8 mouse cellular contexts compared by ENCODE assay signal in the genomic region with DNA sequence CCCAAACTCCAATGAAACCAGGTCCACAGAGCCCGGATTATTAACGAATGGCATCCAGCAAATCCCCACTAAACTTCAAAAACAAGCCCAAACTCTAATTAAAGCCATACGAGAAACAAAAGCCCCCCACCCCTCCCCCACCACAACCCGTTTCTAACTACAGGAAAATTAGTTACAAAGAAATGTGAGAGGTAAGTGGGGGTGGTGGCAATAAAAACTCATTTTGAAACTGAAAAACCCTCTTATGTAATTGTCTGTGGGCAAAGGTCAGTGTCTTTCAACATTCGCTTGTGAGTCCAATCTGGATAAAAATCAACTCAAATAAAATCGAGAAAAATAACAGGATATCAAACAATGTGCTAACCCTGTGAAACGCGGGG. TPM values are rescaled to one million over a fixed set of nuclear protein-coding genes. Genes with fewer than 3 reads are reported as not detected.
DNase-seq lines count a peak whose midpoint lies in the region; ATAC-seq and TF ChIP-seq lines count a peak whose summit lies in the region.

No protein-coding gene starts in this region.

- no peak for TF ChIP-seq CTCF in gastrocnemius, adult 2 months (IDR thresholded peaks at IDR 0.05)
- no peak for TF ChIP-seq CTCF in intestine, postnatal 0 days (IDR thresholded peaks at IDR 0.05; ENCODE audit: low read depth)
- no peak for TF ChIP-seq CTCF in olfactory bulb, adult 2 months (IDR thresholded peaks at IDR 0.05; ENCODE audit: insufficient read depth, low read depth, low read length)
- no peak for TF ChIP-seq CTCF in left cerebral cortex, adult 2 months (IDR thresholded peaks at IDR 0.05)

- intact Hi-C loops in gastrocnemius, adult 2 months (cut with DNase I), result loop anchor here (5.0 kb wide), 1 partner anchor 94 kb away; no protein-coding TSS in a partner anchor
- intact Hi-C loops in left cerebral cortex, adult 2 months (cut with DNase I), result no loop called here

- WGBS in midbrain, embryonic 13.5 days, result 34% methylated on average over 8 of the region's 8 CpGs
- WGBS in midbrain, embryonic 11.5 days, result 38% methylated on average over 8 of the region's 8 CpGs
- 42% methylated on average over 8 of the region's 8 CpGs for WGBS in intestine, postnatal 0 days
- 13% methylated on average over 8 of the region's 8 CpGs for WGBS in olfactory bulb, adult 2 months

- DNase-seq in gastrocnemius, adult 2 months, result no peak
- DNase-seq in gastrocnemius, adult 8-10 months (ENCODE audit: low spot score in 2 of 2), result no peak
- no peak for DNase-seq in midbrain, embryonic 11.5 days (ENCODE audit: low spot score, missing footprints)
- no peak for DNase-seq in left cerebral cortex, adult 2 months (ENCODE audit: extremely low spot score in 1 of 2, low spot score in 2 of 2)
- no peak for DNase-seq in right cerebral cortex, postnatal 10 days (ENCODE audit: low spot score in 2 of 2)

- peak overlapping the region; percentile 97 for H3K4me3 ChIP-seq in gastrocnemius, adult 2 months
- H3K4me3 ChIP-seq in midbrain, embryonic 13.5 days (replicated peaks), result peak overlapping the region; percentile 83
- H3K4me3 ChIP-seq in midbrain, embryonic 11.5 days (ENCODE audit: low read depth, low read length), result no peak overlapping the region
- H3K4me3 ChIP-seq in intestine, postnatal 0 days (ENCODE audit: low read depth, low read length), result no peak overlapping the region
- H3K4me3 ChIP-seq in olfactory bulb, adult 2 months (ENCODE audit: insufficient read depth, low read depth, low read length), result no peak overlapping the region
- no peak overlapping the region for H3K4me3 ChIP-seq in left cerebral cortex, adult 2 months

- H3K9me3 ChIP-seq in midbrain, embryonic 13.5 days, result no peaks in the 10 kb centered on the region
- no peaks in the 10 kb centered on the region for H3K9me3 ChIP-seq in midbrain, embryonic 11.5 days (ENCODE audit: control insufficient read depth, low read length)
- no peaks in the 10 kb centered on the region for H3K9me3 ChIP-seq in intestine, postnatal 0 days (ENCODE audit: control insufficient read depth)

- no peaks in the 10 kb centered on the region for H3K27me3 ChIP-seq in midbrain, embryonic 13.5 days
- H3K27me3 ChIP-seq in midbrain, embryonic 11.5 days (ENCODE audit: control insufficient read depth, insufficient read depth, low read length), result peaks cover 9% of the 10 kb centered on the region
- no peaks in the 10 kb centered on the region for H3K27me3 ChIP-seq in intestine, postnatal 0 days (replicated peaks; ENCODE audit: control insufficient read depth, insufficient read depth, low read length)

- H3K4me2 ChIP-seq in midbrain, embryonic 13.5 days (replicated peaks), result peak overlapping the region; percentile 98
- no peak overlapping the region; the same call in 1 of the 2 replicates for H3K4me2 ChIP-seq in midbrain, embryonic 11.5 days
- peak overlapping the region; percentile 53 for H3K4me2 ChIP-seq in intestine, postnatal 0 days (replicated peaks; ENCODE audit: low read depth)

- no peak overlapping the region for H3K9ac ChIP-seq in midbrain, embryonic 13.5 days (replicated peaks)
- H3K9ac ChIP-seq in midbrain, embryonic 11.5 days (ENCODE audit: low read length), result no peak overlapping the region
- H3K9ac ChIP-seq in intestine, postnatal 0 days (ENCODE audit: low read depth, low read length), result no peak overlapping the region

- ATAC-seq in midbrain, embryonic 13.5 days, result no peak
- ATAC-seq in midbrain, embryonic 11.5 days (ENCODE audit: low FRiP score), result no peak
- ATAC-seq in intestine, postnatal 0 days, result no peak

- TF ChIP-seq POLR2A in olfactory bulb, adult 2 months (IDR thresholded peaks at IDR 0.05; ENCODE audit: insufficient read depth, low read depth, low read length), result no peak

- peak overlapping the region; percentile 97 for H3K27ac ChIP-seq in gastrocnemius, adult 2 months
- no peak overlapping the region for H3K27ac ChIP-seq in midbrain, embryonic 13.5 days
- H3K27ac ChIP-seq in midbrain, embryonic 11.5 days (ENCODE audit: low read depth, low read length), result no peak overlapping the region
- no peak overlapping the region for H3K27ac ChIP-seq in intestine, postnatal 0 days (ENCODE audit: low read depth, low read length)
- H3K27ac ChIP-seq in olfactory bulb, adult 2 months (ENCODE audit: insufficient read depth, low read depth, low read length), result peak overlapping the region; percentile 71
- no peak overlapping the region for H3K27ac ChIP-seq in left cerebral cortex, adult 2 months

- H3K36me3 ChIP-seq in midbrain, embryonic 13.5 days, result no peaks in the 10 kb centered on the region
- no peaks in the 10 kb centered on the region for H3K36me3 ChIP-seq in midbrain, embryonic 11.5 days (ENCODE audit: control insufficient read depth, insufficient read depth, low read length)
- no peaks in the 10 kb centered on the region for H3K36me3 ChIP-seq in intestine, postnatal 0 days (ENCODE audit: control insufficient read depth, insufficient read depth)

- peaks cover 35% of the 10 kb centered on the region for H3K4me1 ChIP-seq in midbrain, embryonic 13.5 days (replicated peaks)
- peaks cover 17% of the 10 kb centered on the region for H3K4me1 ChIP-seq in midbrain, embryonic 11.5 days (ENCODE audit: control insufficient read depth, insufficient read depth, low read length)
- peaks cover 22% of the 10 kb centered on the region; the same call in 1 of the 2 replicates for H3K4me1 ChIP-seq in intestine, postnatal 0 days (replicated peaks; ENCODE audit: control insufficient read depth, insufficient read depth, low read length)
- peaks cover 22% of the 10 kb centered on the region for H3K4me1 ChIP-seq in olfactory bulb, adult 2 months (ENCODE audit: control insufficient read depth, insufficient read depth, low read length)

RNA-seq across cellular contexts. Expression of gene Nfil3, which starts 4.8 kb away (rescaled TPM):
- 100 to 1,000 TPM in 1 of 2 experiments, 10 to 100 TPM in 1; 40.2 to 137 TPM for total RNA-seq in gastrocnemius, adult 2 months (2021)
- total RNA-seq in gastrocnemius, adult 8-10 months (2022), result 10 to 100 TPM; 17.6 to 60.4 (median 29.4) TPM
- polyA plus RNA-seq in midbrain, embryonic 13.5 days (2015; fragmentation: Nextera tagmentation; extraction: Ambion mirVana), result 40.5 and 41.3 TPM in 2 replicates
- 18.3 and 19.3 TPM in 2 replicates for polyA plus RNA-seq in midbrain, embryonic 11.5 days (2014; fragmentation: Nextera tagmentation; extraction: Ambion mirVana)
- polyA plus RNA-seq in intestine, postnatal 0 days (2015; fragmentation: Nextera tagmentation; extraction: Ambion mirVana), result 15.6 and 15.8 TPM in 2 replicates
- polyA plus RNA-seq in olfactory bulb, adult 2 months (2012; ENCODE audit: insufficient read depth, insufficient read length, low replicate concordance, missing spikeins), result not detected in 2 replicates
- 10 to 100 TPM; 17.7 to 28.2 TPM for total RNA-seq in left cerebral cortex, adult 2 months (2021)

RNA-seq across cellular contexts. Expression of gene Auh, which starts 46.6 kb away (rescaled TPM):
- total RNA-seq in gastrocnemius, adult 2 months (2021), result 10 to 100 TPM; 74.0 to 94.1 TPM
- total RNA-seq in gastrocnemius, adult 8-10 months (2022), result 10 to 100 TPM; 75.2 to 88.9 (median 78.6) TPM
- 57.1 and 58.4 TPM in 2 replicates for polyA plus RNA-seq in midbrain, embryonic 13.5 days (2015; fragmentation: Nextera tagmentation; extraction: Ambion mirVana)
- polyA plus RNA-seq in midbrain, embryonic 11.5 days (2014; fragmentation: Nextera tagmentation; extraction: Ambion mirVana), result 38.7 and 39.6 TPM in 2 replicates
- 45.0 and 46.4 TPM in 2 replicates for polyA plus RNA-seq in intestine, postnatal 0 days (2015; fragmentation: Nextera tagmentation; extraction: Ambion mirVana)
- polyA plus RNA-seq in olfactory bulb, adult 2 months (2012; ENCODE audit: insufficient read depth, insufficient read length, low replicate concordance, missing spikeins), result not detected in 2 replicates
- 10 to 100 TPM; 92.3 to 99.0 TPM for total RNA-seq in left cerebral cortex, adult 2 months (2021)

Comparison
In these comparisons a context has a peak if more than half of its experiments do, and no peak if none do; other contexts are left out.
1. H3K4me3 ChIP-seq: peak in gastrocnemius, adult 2 months (single experiment) and midbrain, embryonic 13.5 days (single experiment); none in midbrain, embryonic 11.5 days (single experiment), intestine, postnatal 0 days (single experiment), olfactory bulb, adult 2 months (single experiment) and left cerebral cortex, adult 2 months (single experiment).
2. H3K27ac ChIP-seq: peak in gastrocnemius, adult 2 months (single experiment) and olfactory bulb, adult 2 months (single experiment); none in midbrain, embryonic 13.5 days (single experiment), midbrain, embryonic 11.5 days (single experiment), intestine, postnatal 0 days (single experiment) and left cerebral cortex, adult 2 months (single experiment).
3. RNA of gene Nfil3, which starts 4.8 kb away (polyA plus RNA-seq): 40.5 to 41.3 TPM in midbrain, embryonic 13.5 days, 18.3 to 19.3 TPM in midbrain, embryonic 11.5 days and 15.6 to 15.8 TPM in intestine, postnatal 0 days; not detected in olfactory bulb, adult 2 months; every median in the first group is over 10 times any median in the second.